Mouse (Mus musculus): ENCODE data around the gene Scamp5. TPM values are rescaled to one million over a fixed set of nuclear protein-coding genes. Genes with fewer than 3 reads are reported as not detected.

The Scamp5 gene
- total RNA-seq, 1 experiment from 2014 or later: 0.10 TPM

Other genes starting within 250 kb of the Scamp5 start
- gene Trcg1, start 231.5 kb downstream of the Scamp5 start, total RNA-seq (2017): not detected in 2 replicates
- 26.4 and 32.4 TPM in 2 replicates for gene 1700017B05Rik, start 205.4 kb downstream of the Scamp5 start, total RNA-seq (2017)
- gene Ppcdc, start 27.9 kb downstream of the Scamp5 start, total RNA-seq (2017): 29.9 and 37.0 TPM in 2 replicates
- gene Rpp25, start 36.0 kb upstream of the Scamp5 start, total RNA-seq (2017): not detected in 2 replicates
- 54.6 and 80.4 TPM in 2 replicates for gene Cox5a, start 53.2 kb upstream of the Scamp5 start, total RNA-seq (2017)
- 16.7 and 18.6 TPM in 2 replicates for gene Fam219b, start 69.5 kb upstream of the Scamp5 start, total RNA-seq (2017)
- 9.9 and 11.2 TPM in 2 replicates for gene Mpi, start 84.7 kb upstream of the Scamp5 start, total RNA-seq (2017)
- gene Scamp2, start 92.9 kb upstream of the Scamp5 start, total RNA-seq (2017): 15.3 and 25.0 TPM in 2 replicates
- gene Ulk3, start 121.4 kb upstream of the Scamp5 start, total RNA-seq (2017): 2.8 and 5.0 TPM in 2 replicates
- gene Cplx3, start 138.2 kb upstream of the Scamp5 start, total RNA-seq (2017): 0.15 TPM in 1 of 2 replicates, not detected in the other
- gene Lman1l, start 152.7 kb upstream of the Scamp5 start, total RNA-seq (2017): not detected in 2 replicates
- 166 and 212 TPM in 2 replicates for gene Csk, start 185.6 kb upstream of the Scamp5 start, total RNA-seq (2017)
- gene Cyp1a2, start 215.6 kb upstream of the Scamp5 start, total RNA-seq (2017): not detected in 2 replicates
- gene Cyp1a1, start 219.9 kb upstream of the Scamp5 start, total RNA-seq (2017): not detected in 2 replicates
- gene Edc3, start 240.5 kb upstream of the Scamp5 start, total RNA-seq (2017): 5.4 and 8.0 TPM in 2 replicates

Data from hematopoietic stem cell, adult 5-6 weeks (primary cell).